Mouse (Mus musculus) hindbrain, embryonic 13.5 days (tissue): ENCODE measurements at regions not wholly inside any gene's neighbourhood (a gene's known extent, or its start where the extent isn't known, plus 50 kb on each side); places are given as distances from the start of the nearest gene placed in this dataset.

Experiments used
- ATAC-seq: fragments of 200-750 bp; cut with Nextera tagmentation; 2 replicates; pipeline ENCODE4 v1.8.0; 2017; ENCODE audit warnings: moderate TSS enrichment; ENCODE audit not compliant: low FRiP score
- H3K27ac ChIP-seq: fragments of 300-500 bp; sonication (generic); 2 replicates; pipeline ENCODE4 v1.5.1; 2015; ENCODE audit warnings: inconsistent platforms, mild to moderate bottlenecking, moderate library complexity
- H3K27me3 ChIP-seq: fragments of 300-500 bp; sonication (generic); 2 replicates; pipeline ENCODE4 v1.6.1; 2015; ENCODE audit warnings: mild to moderate bottlenecking, inconsistent platforms
- H3K36me3 ChIP-seq: fragments of 300-500 bp; sonication (generic); 2 replicates; pipeline ENCODE4 v1.6.1; 2015; ENCODE audit warnings: mild to moderate bottlenecking, inconsistent platforms
- H3K4me1 ChIP-seq: fragments of 300-500 bp; sonication (generic); replicated peaks from 2 replicates; pipeline ENCODE4 v1.6.1; 2015; ENCODE audit warnings: inconsistent platforms
- H3K4me2 ChIP-seq: fragments of 300-500 bp; sonication (generic); 2 replicates; pipeline ENCODE4 v1.6.1; 2015; ENCODE audit warnings: inconsistent platforms, mild to moderate bottlenecking, moderate library complexity
- H3K4me3 ChIP-seq: fragments of 300-500 bp; sonication (generic); 2 replicates; pipeline ENCODE4 v1.5.1; 2015; ENCODE audit warnings: mild to moderate bottlenecking, inconsistent platforms
- H3K9ac ChIP-seq: fragments of 300-500 bp; sonication (generic); 2 replicates; pipeline ENCODE4 v1.6.1; 2015; ENCODE audit warnings: mild to moderate bottlenecking, inconsistent platforms
- H3K9me3 ChIP-seq: fragments of 300-500 bp; sonication (generic); 2 replicates; pipeline ENCODE4 v1.6.1; 2016; ENCODE audit warnings: inconsistent platforms
- WGBS: fragments of 180-500 bp; shearing (Covaris S2); methylation state at CpG from one replicate; pipeline ENCODE4 v1.1.7; 2015; 5-methylcytosine and 5-hydroxymethylcytosine counted together

- Histone ChIP-seq H3K4me2 (no peak overlapping the region), H3K4me3 (no peak overlapping the region), H3K36me3 (no peaks in the 10 kb centered on the region), H3K27me3 (no peaks in the 10 kb centered on the region), H3K9ac (no peak overlapping the region), H3K4me1 (no peaks in the 10 kb centered on the region), H3K27ac (no peak overlapping the region), H3K9me3 (0 out of 2 replicates have a peak, but pooled peaks cover 6% of the 10 kb centered on the region)
- WGBS: 89% methylated on average over 8 of the region's 8 CpGs
- no peak for ATAC-seq
These were observed 745.1 kb upstream of the Gm19410 start for GRCm38 (mm10) chr8:35020480-35020879.

GRCm38 (mm10) chr8:35022649-35023048, 742.9 kb upstream of the Gm19410 start:
- Histone ChIP-seq H3K36me3 (no peaks in the 10 kb centered on the region), H3K27me3 (no peaks in the 10 kb centered on the region)

DNA sequence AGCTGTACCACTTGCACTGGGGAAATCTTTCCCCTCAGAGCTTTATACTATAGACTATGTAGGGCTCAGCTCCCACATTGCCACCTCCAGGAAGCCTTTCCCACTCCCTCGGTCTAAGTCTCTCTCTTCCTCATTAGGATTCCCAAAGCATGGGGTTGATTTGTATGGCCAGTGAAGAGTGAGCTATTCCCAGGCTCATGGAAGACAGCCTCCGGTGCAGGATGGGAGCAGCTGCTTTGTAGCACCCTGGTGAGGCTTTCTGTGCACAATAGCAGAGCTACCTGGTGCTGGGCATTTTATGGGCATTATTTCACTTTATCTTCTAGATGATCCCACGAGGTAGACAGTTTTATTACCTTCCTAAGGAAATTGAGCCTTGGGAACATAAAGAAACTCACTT, 717.8 kb upstream of the Gm19410 start:
- no peak overlapping the region for H3K4me2 ChIP-seq
- no peaks in the 10 kb centered on the region for H3K9me3 ChIP-seq
- no peaks in the 10 kb centered on the region for H3K27me3 ChIP-seq
- H3K27ac ChIP-seq: no peak overlapping the region
- no peaks in the 10 kb centered on the region for H3K4me1 ChIP-seq
- H3K36me3 ChIP-seq: no peaks in the 10 kb centered on the region
- H3K4me3 ChIP-seq: no peak overlapping the region
- H3K9ac ChIP-seq: no peak overlapping the region
- no peak for ATAC-seq
- WGBS: 61% methylated on average over 3 of the region's 3 CpGs

More at GRCm38 (mm10) chr8:35022649-35023048, 742.9 kb upstream of the Gm19410 start:
- H3K27ac ChIP-seq: no peak overlapping the region
- no peak overlapping the region for H3K9ac ChIP-seq
- no peaks in the 10 kb centered on the region for H3K4me1 ChIP-seq
- ATAC-seq: no peak
- H3K4me3 ChIP-seq: no peak overlapping the region
- no peak overlapping the region for H3K4me2 ChIP-seq
- H3K9me3 ChIP-seq: 0 out of 2 replicates have a peak, but pooled peaks cover 6% of the 10 kb centered on the region
- 74% methylated on average over 6 of the region's 6 CpGs for WGBS

DNA sequence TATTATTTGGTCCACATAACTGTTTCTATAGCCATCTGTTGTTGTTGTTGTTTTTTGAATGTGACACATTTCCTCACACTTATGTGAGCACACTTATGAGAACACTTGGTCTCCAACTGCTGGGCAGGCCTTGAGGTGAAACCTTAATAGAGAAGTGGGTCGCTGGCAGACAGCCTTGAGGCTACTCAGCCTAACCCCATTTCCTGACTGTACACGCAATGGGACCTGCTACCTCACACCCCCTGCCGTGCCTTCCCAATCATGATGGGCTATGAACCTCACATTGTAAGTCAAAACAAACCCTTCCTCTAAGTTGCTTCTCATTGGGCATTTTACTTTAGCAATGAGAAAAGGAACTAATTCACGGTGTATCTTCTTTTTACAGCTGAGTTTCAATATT, 712.1 kb upstream of the Gm19410 start:
- WGBS: 90% methylated on average over 4 of the region's 4 CpGs
- no peak for ATAC-seq
- H3K4me3 ChIP-seq: no peak overlapping the region

DNA sequence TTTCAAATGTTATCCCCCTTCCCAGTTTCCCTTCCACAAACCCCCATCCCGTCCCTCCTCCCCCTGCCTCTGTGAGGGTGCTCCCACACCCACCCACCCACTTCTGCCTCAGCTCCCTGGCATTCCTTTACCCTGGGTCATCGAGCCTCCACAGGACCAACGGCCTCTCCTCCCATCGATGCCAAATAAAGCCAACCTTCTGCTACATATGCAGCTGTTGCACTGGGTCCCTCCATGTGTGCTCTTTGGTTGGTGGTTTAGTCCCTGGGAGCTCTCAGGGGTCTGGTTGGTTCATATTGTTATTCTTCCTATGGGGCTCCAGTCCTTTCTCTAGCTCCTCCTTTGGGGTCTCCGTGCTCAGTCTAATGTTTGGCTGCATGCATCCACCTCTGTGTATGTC, 704.5 kb upstream of the Gm19410 start:
- no peaks in the 10 kb centered on the region for H3K36me3 ChIP-seq
- no peak overlapping the region for H3K27ac ChIP-seq
- H3K9me3 ChIP-seq: no peaks in the 10 kb centered on the region
- no peaks in the 10 kb centered on the region for H3K27me3 ChIP-seq
- H3K4me2 ChIP-seq: no peak overlapping the region
- no peaks in the 10 kb centered on the region for H3K4me1 ChIP-seq
- no peak overlapping the region for H3K4me3 ChIP-seq
- no peak overlapping the region for H3K9ac ChIP-seq
- 92% methylated on average over 5 of the region's 5 CpGs for WGBS
- ATAC-seq: no peak

More for the DNA sequence above, 712.1 kb upstream of the Gm19410 start:
- Histone ChIP-seq H3K27ac (no peak overlapping the region), H3K4me1 (no peaks in the 10 kb centered on the region), H3K36me3 (no peaks in the 10 kb centered on the region), H3K27me3 (no peaks in the 10 kb centered on the region), H3K4me2 (no peak overlapping the region), H3K9ac (no peak overlapping the region), H3K9me3 (no peaks in the 10 kb centered on the region)

- no peak overlapping the region for H3K27ac ChIP-seq
- no peaks in the 10 kb centered on the region for H3K36me3 ChIP-seq
- H3K4me3 ChIP-seq: no peak overlapping the region
- no peaks in the 10 kb centered on the region for H3K9me3 ChIP-seq
- no peak overlapping the region for H3K9ac ChIP-seq
- H3K27me3 ChIP-seq: no peaks in the 10 kb centered on the region
- ATAC-seq: no peak
- no peak overlapping the region for H3K4me2 ChIP-seq
- WGBS: 91% methylated on average over 2 of the region's 2 CpGs
- H3K4me1 ChIP-seq: no peaks in the 10 kb centered on the region
These were observed 697.4 kb upstream of the Gm19410 start for GRCm38 (mm10) chr8:35068228-35068627.

DNA sequence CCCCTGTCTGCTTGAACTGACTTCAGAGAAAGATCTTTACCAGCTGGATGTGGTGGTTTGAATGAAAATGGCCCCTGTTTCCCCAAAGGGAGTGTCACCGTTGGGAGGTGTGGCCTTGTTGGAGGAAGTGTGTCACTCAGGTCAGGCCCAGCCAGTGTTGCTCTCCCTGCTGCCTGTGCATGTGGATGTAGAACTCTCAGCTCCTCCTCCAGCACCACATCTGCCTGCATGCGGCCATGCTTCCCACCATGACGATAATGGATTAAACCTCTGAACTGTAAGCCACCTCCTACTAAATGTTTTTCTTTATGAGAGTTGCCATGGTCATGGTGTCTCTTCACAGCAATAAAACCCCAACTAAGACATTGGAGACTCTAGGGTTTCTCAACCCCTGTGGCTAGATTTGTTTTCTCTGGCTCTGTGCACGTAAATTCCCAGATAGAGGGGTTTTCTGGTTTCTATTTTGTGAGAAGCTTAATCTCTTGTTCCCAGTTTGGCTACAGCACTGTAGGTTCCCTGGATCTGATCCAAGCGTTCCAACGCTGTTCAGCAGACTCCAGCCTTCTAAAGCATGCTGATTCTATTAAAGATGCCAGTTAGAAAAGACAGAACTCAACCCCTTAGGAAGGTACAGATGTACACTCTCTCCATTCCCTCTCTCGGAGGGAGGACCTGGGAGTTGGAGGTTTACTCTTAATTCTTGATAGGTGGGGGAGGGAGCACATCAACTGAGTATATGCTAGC, 695.2 kb upstream of the Gm19410 start:
- ATAC-seq: no peak
- Histone ChIP-seq H3K36me3 (no peaks in the 10 kb centered on the region), H3K9me3 (no peaks in the 10 kb centered on the region), H3K4me2 (no peak overlapping the region), H3K4me1 (0 out of 2 replicates have a peak, but pooled peaks cover under 1% of the 10 kb centered on the region), H3K9ac (no peak overlapping the region), H3K27me3 (no peaks in the 10 kb centered on the region), H3K27ac (0 out of 2 replicates have a peak overlapping the region, but pooled peaks have one; percentile 19), H3K4me3 (no peak overlapping the region)
- WGBS: 71% methylated on average over 7 of the region's 7 CpGs

DNA sequence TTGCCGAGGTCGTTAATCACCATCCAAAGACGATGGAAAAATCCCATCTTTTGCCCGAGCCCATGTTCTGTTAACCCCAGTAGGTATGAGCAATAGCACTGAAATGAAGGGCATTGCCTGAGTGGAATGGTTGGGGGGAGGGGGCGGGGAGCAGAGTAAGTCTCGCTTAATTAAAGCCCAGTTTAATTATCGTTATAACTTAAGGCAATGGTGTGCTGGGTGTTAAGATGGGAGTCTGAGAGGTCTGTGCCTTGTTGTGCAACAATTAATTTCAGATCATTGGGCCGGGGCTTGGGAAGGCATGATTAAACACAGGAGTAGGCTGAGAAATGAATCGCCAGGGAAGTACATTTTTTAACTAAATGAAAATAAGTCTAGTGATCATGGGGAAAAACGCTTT, 689.6 kb upstream of the Gm19410 start:
- 80% methylated on average over 10 of the region's 10 CpGs for WGBS
- H3K36me3 ChIP-seq: no peaks in the 10 kb centered on the region
- H3K27me3 ChIP-seq: no peaks in the 10 kb centered on the region
- H3K4me3 ChIP-seq: no peak overlapping the region
- no peaks in the 10 kb centered on the region for H3K9me3 ChIP-seq
- no peak overlapping the region for H3K4me2 ChIP-seq
- no peak for ATAC-seq
- peaks cover 10% of the 10 kb centered on the region; the same call in 1 of the 2 replicates for H3K4me1 ChIP-seq
- no peak overlapping the region for H3K9ac ChIP-seq
- H3K27ac ChIP-seq: no peak overlapping the region

DNA sequence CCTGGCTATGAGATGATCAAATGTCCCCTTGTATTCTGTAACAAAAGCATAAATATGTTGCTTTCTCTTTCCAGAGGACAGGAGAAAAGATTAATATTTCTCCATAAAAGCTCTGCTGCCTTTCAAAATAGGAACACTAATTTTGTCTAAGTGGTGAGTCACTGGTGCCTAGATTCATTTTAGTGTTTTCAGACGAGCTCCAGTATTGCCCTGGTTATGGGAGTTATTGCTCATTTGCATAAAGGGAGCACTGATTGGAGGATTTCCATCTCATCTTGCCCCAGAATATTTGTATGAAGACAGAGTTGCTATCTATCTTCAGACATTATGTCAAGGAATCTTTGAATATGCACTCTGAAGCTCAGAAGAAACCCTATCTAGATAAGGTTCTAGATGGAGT, 682.4 kb upstream of the Gm19410 start:
- ATAC-seq: no peak
- no peak overlapping the region for H3K27ac ChIP-seq
- no peak overlapping the region for H3K9ac ChIP-seq
- no peaks in the 10 kb centered on the region for H3K27me3 ChIP-seq
- H3K36me3 ChIP-seq: no peaks in the 10 kb centered on the region
- WGBS: 39% methylated on average over 1 of the region's 1 CpGs
- H3K9me3 ChIP-seq: no peaks in the 10 kb centered on the region
- no peaks in the 10 kb centered on the region; the same call in 1 of the 2 replicates for H3K4me1 ChIP-seq
- H3K4me2 ChIP-seq: no peak overlapping the region
- H3K4me3 ChIP-seq: no peak overlapping the region

- 94% methylated on average over 2 of the region's 2 CpGs for WGBS
- H3K36me3 ChIP-seq: no peaks in the 10 kb centered on the region
- H3K27ac ChIP-seq: no peak overlapping the region
- no peak overlapping the region for H3K4me2 ChIP-seq
- H3K4me1 ChIP-seq: peaks cover 3% of the 10 kb centered on the region; the same call in 1 of the 2 replicates
- no peak overlapping the region for H3K9ac ChIP-seq
- H3K4me3 ChIP-seq: no peak overlapping the region
- no peaks in the 10 kb centered on the region for H3K9me3 ChIP-seq
- no peaks in the 10 kb centered on the region for H3K27me3 ChIP-seq
- no peak for ATAC-seq
These were observed 678.5 kb upstream of the Gm19410 start for GRCm38 (mm10) chr8:35087070-35087469.

DNA sequence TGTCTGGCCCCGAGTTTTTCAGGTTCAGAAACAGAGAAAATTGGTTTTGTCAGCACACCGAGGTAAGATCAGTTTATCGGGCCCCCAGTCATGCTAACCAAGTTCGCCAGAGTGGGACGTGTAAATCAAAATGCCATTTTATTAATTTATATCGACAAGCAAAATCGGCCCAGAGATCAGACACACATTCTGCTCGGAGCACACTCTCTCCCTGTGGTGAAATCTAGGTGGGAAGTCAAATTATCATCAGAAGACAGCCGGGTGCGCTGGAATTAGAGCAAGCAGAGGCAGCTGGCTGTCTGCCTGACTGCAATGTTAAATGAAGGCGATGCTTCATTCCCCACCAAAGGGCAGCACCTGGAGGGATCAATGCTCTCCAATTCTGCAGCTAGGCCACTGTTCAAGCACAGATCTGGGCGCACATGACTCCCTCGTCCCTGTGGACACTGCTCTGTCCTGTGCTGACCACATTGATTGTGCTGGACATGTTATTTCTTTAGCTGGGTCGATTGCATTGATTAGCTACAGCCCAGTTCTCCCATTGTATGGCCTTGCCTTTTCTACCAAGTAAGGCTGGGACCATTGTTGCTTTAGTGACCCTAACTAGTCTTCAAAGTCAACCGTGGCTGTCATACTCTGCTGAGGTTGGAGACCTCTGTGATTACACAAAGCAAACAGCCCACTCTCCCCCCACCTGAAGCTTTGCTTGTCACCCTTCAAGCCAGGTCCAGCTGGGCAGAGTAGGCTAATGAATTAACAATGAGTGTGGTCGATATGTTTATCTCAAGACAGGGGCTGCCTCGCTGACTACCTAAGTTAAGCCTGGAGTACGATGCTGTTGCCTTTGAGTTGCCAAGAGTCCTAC, 677.0 kb upstream of the Gm19410 start:
- WGBS: 55% methylated on average over 18 of the region's 18 CpGs
- peak; percentile 43; the same call in 1 of the 2 replicates for ATAC-seq
- H3K4me1 ChIP-seq: peaks cover 3% of the 10 kb centered on the region; the same call in 1 of the 2 replicates

GRCm38 (mm10) chr8:35089519-35089918, 676.1 kb upstream of the Gm19410 start:
- Histone ChIP-seq H3K27me3 (no peaks in the 10 kb centered on the region), H3K27ac (no peak overlapping the region), H3K9me3 (no peaks in the 10 kb centered on the region), H3K9ac (no peak overlapping the region), H3K4me1 (peaks cover 3% of the 10 kb centered on the region; the same call in 1 of the 2 replicates), H3K4me3 (no peak overlapping the region), H3K4me2 (no peak overlapping the region), H3K36me3 (no peaks in the 10 kb centered on the region)
- ATAC-seq: no peak
- 90% methylated on average over 8 of the region's 8 CpGs for WGBS

More for the DNA sequence above, 677.0 kb upstream of the Gm19410 start:
- no peak overlapping the region for H3K9ac ChIP-seq
- H3K4me3 ChIP-seq: no peak overlapping the region
- H3K36me3 ChIP-seq: no peaks in the 10 kb centered on the region
- H3K27me3 ChIP-seq: no peaks in the 10 kb centered on the region
- H3K27ac ChIP-seq: peak overlapping the region; percentile 69
- no peak overlapping the region for H3K4me2 ChIP-seq
- no peaks in the 10 kb centered on the region for H3K9me3 ChIP-seq
